Mouse (Mus musculus) brain, embryonic 14.5 days (tissue): Measurements from ENCODE around the gene Zbtb16. TPM values are rescaled to one million over a fixed set of nuclear protein-coding genes. Genes with fewer than 3 reads are reported as not detected.

Experiments
- DNase-seq: peaks from one replicate; pipeline ENCODE4 v3.0.0-alpha.2; 2011; ENCODE audit warnings: low read depth
- CTCF ChIP-seq: fragments of 200-500 bp; IDR thresholded peaks from 2 replicates; pipeline ENCODE4 v1.5.1; 2012; ENCODE audit warnings: inconsistent platforms, mild to moderate bottlenecking, moderate library complexity, borderline replicate concordance; ENCODE audit not compliant: insufficient read depth, insufficient read length; ENCODE audit errors: extremely low read depth
- POLR2A ChIP-seq: fragments of 200-500 bp; IDR thresholded peaks from 2 replicates; pipeline ENCODE4 v1.6.1; 2012; ENCODE audit warnings: mild to moderate bottlenecking, inconsistent platforms, borderline replicate concordance; ENCODE audit not compliant: poor library complexity, insufficient read depth, insufficient read length, severe bottlenecking; ENCODE audit errors: extremely low read depth
- polyA plus RNA-seq: library from polyadenylated mRNA; depleted of rRNA; stranded (reverse); fragments of >200 nt; gene quantifications from 2 replicates; pipeline ENCODE4 v1.2.3, GENCODE M21; 2012

Gene Zbtb16
- polyA plus RNA-seq, 1 experiment = 4.1 TPM

GRCm38 (mm10) chr9:48806591-48806990, 29.4 kb downstream of the Zbtb16 start:
- DNase-seq = no peak
- TF ChIP-seq POLR2A = no peak
- TF ChIP-seq CTCF = no peak

GRCm38 (mm10) chr9:48805850-48806249, 30.2 kb downstream of the Zbtb16 start:
- DNase-seq = no peak
- TF ChIP-seq CTCF = no peak
- no peak for TF ChIP-seq POLR2A

GRCm38 (mm10) chr9:48804509-48804908, 31.5 kb downstream of the Zbtb16 start:
- TF ChIP-seq CTCF = no peak
- no peak for TF ChIP-seq POLR2A
- DNase-seq = no peak

- TF ChIP-seq POLR2A (no peak), CTCF (no peak)
- no peak for DNase-seq
Measured at GRCm38 (mm10) chr9:48803460-48804240, 32.4 kb downstream of the Zbtb16 start.

GRCm38 (mm10) chr9:48802374-48802773, 33.6 kb downstream of the Zbtb16 start:
- TF ChIP-seq CTCF = no peak
- TF ChIP-seq POLR2A = no peak
- no peak for DNase-seq

GRCm38 (mm10) chr9:48801322-48801721, 34.7 kb downstream of the Zbtb16 start:
- DNase-seq = no peak
- no peak for TF ChIP-seq POLR2A
- TF ChIP-seq CTCF = no peak

GRCm38 (mm10) chr9:48800627-48801026, 35.4 kb downstream of the Zbtb16 start:
- peak; percentile 29 for DNase-seq
- TF ChIP-seq POLR2A (no peak), CTCF (no peak)

GRCm38 (mm10) chr9:48798044-48798443, 38.0 kb downstream of the Zbtb16 start:
- no peak for DNase-seq
- TF ChIP-seq POLR2A = no peak

- TF ChIP-seq POLR2A (no peak), CTCF (no peak)
- no peak for DNase-seq
Measured at GRCm38 (mm10) chr9:48796267-48796822, 39.7 kb downstream of the Zbtb16 start.

GRCm38 (mm10) chr9:48795740-48796139, 40.3 kb downstream of the Zbtb16 start:
- no peak for DNase-seq
- TF ChIP-seq POLR2A (no peak), CTCF (no peak)

GRCm38 (mm10) chr9:48795095-48795494, 40.9 kb downstream of the Zbtb16 start:
- no peak for DNase-seq
- no peak for TF ChIP-seq POLR2A
- no peak for TF ChIP-seq CTCF

- no peak for TF ChIP-seq CTCF
- no peak for TF ChIP-seq POLR2A
- no peak for DNase-seq
Measured at GRCm38 (mm10) chr9:48794463-48794862, 41.6 kb downstream of the Zbtb16 start.

- no peak for DNase-seq
- no peak for TF ChIP-seq CTCF
- TF ChIP-seq POLR2A = no peak
Measured at GRCm38 (mm10) chr9:48793638-48794188, 42.3 kb downstream of the Zbtb16 start.
